Mouse (Mus musculus) gastrocnemius, postnatal 10 days (tissue): Measurements from ENCODE around the gene Hsp90aa1. TPM values are rescaled to one million over a fixed set of nuclear protein-coding genes. Genes with fewer than 3 reads are reported as not detected.
"Not testable (repeated sequence)": the region's sequence is repeated elsewhere in the genome, so short reads cannot be mapped to it uniquely, and the experiment has no call there.

Experiments used
- DNase-seq: peaks from one replicate; pipeline ENCODE4 v3.0.0; 2021; ENCODE audit warnings: mixed read lengths
- total RNA-seq, 2 experiments: library from RNA; stranded (reverse); gene quantifications; 2 replicates each; pipeline ENCODE4 v1.2.3; 2021

Gene Hsp90aa1
- total RNA-seq, 2 experiments from 2014 or later: 63.8 to 80.1 TPM

DNA sequence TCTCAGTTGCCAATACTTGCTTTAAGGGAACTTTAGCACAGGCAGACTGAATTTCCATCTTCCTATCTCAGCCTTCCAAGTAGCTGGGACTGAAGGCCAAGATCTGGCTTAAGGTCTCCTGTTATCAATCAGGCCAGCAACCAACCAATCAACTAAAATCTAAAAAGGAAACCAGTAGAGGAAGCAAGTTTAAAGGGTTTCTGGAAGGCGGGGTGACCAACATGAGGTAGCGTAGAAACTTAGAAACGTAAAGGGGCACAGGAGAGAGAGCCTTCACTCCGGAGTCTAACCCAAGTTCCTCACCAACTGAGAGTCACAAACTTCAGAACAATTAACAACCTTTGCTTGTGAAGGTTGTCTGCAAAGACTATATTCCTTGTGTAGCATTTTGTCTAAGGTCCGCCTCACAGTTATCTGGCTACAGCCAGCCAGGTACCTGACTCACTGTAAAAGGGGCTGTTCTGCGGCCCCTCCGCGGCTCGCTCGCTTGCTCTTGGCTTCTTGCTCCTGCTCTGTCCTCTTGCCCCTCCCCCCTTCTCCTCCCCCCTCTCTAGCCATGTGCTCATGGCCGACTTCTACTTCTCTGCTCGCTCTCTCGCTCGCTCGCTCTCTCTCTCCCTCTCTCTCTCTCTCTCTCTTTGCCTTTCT is 3.9 kb downstream of the Hsp90aa1 start:
- DNase-seq: no peak

DNA sequence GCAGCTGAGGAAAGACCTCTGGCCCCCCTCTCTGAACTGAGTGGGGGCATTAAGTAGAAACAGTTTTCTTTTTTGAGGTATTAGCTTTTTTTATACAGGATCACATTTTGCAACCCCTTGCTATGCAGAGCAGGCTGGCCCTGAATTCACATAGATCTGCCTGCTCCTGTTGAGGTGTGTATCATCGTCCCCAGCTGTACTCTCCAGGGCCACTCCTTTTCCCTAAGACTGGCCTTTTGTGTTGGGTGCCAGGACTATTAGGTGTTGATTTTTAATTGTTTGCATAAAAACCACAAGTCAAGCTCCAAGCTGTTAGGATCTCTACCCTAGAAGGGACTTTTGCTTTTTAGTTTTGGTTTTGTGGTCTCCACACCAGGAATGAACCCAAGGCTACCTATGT is 4.4 kb downstream of the Hsp90aa1 start:
- DNase-seq: no peak

DNA sequence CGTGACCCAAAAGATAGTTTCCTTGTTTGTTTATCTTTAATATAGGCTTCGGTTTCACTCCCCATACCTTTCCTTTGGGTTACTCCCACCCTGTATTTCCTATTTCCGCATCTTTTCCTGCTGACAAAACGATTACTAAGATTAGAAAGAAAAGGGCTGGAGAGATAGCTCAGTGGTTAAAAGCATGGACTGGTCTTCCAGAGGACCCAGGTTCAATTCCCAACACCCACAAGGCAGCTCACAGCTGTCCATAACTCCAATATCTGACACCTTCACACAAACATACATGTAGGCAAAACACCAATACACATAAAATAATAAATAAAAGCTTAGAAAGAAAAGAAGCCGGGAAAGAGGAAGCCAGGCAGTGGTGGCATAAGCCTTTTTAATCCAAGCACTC is 5.1 kb downstream of the Hsp90aa1 start:
- DNase-seq: no peak

DNA sequence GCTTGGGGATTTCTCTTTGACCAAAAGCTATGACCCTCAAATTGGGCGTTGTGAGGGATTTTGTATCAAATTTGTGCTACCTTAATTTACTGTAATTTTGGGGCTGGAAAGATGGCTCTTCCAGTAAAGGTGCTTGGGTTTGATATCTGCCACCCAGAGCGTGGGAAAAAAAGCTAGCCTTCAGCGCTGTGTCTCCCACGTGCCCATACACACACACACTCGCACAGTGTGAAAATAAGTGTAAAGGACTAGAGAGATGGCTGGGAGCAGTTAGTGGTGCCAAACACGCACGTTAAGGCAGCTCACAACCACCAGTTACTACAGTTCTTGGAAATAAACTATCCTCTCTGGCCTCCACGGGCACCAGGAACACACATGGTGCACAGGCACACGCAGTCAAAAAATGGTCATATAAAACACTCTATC is 5.5 kb downstream of the Hsp90aa1 start:
- DNase-seq: no peak

DNA sequence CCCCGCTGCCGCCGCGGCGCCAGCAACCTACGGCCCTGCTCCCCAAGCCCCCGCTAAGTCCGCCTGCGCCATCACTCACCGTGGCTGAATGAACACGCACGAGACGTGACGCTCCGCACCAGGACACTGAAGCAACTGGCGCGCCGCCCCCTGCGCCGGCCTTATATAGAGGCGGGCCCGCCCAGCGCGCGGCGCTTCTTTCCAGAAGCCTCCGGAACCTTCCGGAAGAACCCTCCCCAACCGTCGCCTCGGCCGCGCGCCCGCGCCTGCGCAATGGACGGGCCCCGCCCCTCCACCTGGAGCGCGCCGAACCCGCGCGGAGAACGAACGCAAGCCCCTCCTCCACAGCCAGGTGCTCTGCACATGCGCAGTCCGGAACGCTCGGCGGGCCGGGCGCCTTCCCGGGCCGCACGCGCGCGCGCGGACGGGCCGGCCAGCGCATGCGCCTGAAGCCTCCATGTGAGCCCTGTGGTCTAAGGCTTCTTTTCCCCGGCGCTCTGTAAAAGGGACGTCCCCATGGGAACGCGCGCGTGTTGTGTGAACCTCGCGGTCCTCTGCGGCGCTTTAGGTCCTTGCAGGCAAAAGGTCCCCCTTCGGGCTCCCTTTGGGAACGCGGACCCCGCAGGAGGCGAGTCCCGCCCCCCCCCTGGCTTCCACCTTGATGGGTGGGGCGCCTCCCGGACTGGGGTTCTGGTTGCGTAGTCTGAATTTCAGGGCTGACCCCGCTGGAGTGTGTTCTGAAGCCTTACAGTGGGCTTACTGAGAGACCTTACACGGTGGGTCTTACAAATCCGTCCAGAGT is 6.2 kb downstream of the Hsp90aa1 start:
- DNase-seq: peak; percentile 99

DNA sequence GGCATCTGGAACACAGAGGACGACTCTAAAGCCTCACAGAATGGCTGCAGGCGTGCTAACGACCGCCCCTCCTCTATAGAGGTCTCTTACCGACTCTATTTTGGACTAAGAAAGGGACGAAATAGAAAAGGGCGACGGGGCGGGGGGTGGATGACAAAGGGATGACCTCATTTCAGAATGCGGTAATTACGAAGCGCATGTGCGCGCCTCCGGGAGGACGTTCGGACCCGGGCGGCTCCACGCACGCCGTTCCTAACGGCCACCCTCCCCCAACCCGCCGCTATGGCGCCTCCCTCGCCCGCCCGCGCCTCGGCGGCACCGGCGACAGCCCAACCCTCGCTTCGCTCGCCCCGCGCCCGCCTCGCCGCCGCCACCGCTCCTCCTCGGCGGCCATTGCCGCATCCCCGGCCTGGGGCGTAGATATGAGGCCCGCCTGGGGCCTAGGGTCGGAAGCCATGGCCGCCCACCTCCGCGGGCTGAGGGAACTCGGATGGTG is 6.8 kb downstream of the Hsp90aa1 start:
- peak; percentile 50 for DNase-seq

DNA sequence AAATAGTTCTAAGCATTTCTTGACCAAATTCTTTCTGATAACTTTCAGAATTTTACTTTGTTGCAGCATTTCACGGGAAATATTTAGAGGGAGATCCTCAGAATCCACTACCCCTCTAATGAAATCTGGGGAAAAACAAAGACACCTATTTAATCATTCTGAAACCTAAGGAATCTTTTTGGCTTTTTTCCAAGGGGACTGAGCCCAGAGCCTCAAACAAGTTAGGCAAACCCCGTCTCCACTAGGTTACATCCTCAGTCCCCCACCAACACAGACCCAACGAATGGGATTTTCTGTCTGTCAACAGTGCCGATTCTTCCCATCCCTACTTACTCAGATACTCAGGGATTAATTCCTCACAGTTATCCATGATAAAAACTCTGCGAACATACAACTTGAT is 9.2 kb downstream of the Hsp90aa1 start:
- not testable (repeated sequence) for DNase-seq

DNA sequence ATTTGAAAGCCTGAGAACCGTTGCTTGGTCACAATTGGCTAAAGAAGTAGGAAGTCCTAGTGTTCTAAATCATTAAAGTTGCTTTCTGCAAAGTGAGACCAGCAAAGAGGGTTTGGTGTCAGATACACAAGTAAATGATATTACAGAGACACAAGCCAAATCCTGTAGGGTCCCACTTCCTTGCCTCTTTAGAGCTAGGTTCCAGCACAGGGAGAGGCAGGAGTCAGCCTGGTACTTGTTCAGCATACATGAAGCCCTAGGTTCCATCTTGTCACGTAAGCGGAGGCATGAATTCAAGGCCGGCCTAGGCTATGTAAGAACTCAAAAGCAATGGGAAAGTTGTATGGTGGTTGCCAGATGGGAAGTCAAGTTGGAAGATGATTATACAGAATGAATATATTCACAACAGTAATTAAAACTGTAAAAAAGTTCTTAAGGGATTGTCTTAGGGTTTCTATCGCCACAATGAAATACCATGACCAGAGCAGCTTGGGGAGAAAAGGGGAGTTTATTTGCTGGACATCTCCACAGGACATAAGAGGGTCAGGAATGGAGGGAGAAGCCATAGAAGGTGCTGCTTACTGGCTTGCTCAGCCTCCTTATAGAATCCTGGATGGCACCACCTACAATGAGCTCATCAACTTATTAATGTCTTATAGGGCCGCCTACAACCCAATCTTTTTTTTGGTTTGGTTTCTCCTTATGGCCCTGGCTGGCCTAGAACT is 12.4 kb downstream of the Hsp90aa1 start:
- DNase-seq: no peak

DNA sequence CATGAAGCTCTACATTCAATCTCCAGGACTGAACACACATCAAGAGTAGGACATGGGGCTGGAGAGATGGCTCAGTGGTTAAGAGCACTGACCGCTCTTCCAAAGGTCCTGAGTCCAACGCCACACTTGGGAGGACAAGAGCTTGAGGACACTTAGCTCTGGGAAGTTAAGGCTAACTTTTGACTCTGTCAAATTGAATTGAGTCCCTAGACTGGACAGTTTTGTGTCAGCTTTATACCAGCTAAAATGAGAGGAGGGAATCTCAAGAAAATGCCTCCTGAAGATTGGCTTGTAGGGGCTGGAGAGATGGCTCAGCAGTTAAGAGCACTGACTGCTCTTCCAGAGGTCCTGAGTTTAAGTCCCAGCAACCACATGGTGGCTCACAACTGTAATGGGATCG is 13.6 kb downstream of the Hsp90aa1 start:
- not testable (repeated sequence) for DNase-seq

DNA sequence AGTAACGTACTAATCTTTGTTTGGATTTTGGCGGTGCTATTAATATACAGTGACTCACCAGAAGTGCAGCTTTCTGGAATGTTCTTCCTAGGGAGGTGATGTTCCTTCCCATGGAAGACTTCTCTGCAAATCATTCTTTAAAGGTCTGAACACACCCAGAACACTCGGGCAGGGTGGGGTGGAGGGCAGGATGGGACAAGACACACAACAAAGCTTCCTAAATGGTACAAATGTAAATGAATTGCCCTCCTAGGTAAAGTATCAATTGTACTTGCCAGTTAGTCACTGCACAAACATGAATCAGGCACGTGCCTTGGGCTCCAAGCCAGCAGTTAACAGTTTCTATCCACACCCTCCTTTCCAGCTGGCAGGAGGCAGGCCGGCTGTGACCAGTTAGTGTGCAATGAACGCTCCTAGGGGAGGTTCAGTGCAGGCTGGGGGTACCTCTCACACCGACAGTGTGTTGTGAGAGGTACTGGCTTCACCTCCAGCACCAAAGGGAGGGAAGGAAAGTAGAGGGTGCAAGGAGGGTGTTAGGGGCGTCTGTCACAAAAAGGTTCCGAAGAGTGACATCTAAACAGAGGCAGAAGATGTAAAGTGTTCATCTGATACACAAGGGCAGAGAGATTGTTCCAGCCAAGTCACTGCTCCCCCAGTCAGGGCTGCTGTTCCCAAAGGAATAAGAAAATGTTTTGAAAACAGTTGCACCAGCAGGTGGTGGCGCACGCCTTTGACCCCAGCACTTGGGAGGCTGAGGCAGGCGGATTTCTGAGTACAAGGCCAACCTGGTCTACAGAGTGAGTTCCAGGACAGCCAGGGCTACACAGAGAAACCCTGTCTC is 14.4 kb downstream of the Hsp90aa1 start:
- DNase-seq: peak; percentile 27

DNA sequence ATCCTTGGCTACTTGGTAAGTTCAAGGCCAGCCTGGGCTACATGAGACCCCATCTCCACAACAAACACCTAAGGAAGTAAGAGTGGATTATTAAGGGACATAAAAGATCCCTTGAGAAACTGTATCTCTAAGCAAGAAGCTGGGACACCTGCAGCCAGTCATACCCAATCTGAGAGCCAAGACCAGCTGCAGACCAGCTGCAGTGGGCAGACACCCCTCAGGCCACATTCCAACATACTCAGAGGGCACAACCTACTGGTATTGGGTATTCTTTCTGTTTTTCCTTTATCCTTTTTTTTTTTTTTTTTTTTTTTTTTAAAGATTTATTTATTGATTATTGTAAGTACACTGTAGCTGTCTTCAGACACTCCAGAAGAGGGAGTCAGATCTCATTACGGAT is 18.9 kb downstream of the Hsp90aa1 start:
- no peak for DNase-seq

DNA sequence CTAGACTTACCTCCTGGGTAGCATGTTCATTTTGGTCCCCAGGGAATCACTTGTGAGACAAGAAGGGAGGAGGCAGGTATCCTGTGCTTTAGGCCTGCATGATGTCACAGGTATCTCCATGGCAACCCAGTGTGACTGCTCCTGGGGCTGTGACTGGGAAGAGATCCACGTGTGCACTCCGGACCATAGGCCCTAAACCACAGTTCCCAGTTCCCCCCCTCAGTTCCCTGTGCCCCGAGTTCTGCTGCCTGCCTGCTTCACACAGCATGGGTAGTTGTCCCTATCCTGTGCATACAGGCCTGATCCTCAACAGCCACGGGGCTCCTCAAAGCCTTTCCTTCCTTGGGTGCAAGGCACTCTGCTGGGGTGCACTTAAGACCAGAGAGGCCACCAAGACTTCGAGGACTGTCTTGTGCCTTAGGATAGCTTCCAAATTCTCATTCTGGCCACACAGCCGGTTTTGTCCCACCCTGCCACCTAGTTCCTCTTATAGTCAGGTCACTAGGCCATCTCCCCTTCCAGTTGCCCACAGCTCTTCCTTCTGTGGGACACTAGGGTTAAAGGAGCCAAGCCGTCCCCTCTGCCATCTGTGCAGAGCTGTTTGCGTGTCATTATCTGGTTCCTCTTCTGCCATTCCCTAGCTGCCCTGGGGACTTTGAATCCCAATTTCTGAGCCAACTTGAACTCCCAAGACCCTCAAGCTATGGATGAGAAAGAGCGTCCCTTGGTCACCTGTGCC is 19.8 kb downstream of the Hsp90aa1 start, which contains the start of gene 1700001K19Rik:
TSS of gene 1700001K19Rik (minus strand) at position 59 of the 739 bp plus-strand sequence.
- no peak for DNase-seq

DNA sequence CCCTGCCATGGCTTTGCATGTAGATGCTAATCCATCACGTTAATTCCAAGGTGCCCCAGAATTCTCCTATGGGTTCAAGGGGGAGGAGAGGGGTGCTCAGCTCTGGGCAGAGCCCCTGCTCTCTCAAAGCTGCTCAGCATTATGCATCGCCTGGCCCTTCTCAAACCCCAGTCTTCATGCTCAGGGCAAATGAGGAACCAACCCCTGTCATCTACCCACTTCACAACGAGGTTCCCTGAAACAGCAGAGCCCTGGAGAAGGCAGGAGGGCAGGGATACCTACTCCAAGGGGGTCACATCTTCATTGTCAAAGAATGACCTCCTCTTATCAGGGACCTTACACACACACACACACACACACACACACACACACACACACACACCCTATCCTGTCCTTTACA is 20.6 kb downstream of the Hsp90aa1 start:
- DNase-seq: no peak

DNA sequence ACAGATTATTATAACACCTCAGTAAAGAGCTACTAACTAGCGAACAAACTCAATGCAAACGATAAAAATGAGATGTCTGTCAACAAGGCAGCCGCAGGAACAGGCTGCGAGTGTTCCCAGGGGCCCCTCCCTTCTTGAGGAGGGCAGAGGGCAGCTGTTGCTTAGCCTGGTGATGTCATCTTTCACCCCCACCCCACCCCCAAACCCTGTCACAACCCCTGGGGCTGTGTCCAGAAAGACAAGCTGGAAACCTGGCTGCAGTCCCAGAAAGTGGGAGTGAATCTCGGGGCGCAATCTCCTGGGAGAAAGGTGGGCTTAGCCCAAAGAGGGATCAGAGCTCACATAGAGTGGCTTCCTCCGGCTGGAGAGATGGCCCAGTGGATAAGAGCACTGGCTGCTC is 21.3 kb downstream of the Hsp90aa1 start:
- no peak for DNase-seq

DNA sequence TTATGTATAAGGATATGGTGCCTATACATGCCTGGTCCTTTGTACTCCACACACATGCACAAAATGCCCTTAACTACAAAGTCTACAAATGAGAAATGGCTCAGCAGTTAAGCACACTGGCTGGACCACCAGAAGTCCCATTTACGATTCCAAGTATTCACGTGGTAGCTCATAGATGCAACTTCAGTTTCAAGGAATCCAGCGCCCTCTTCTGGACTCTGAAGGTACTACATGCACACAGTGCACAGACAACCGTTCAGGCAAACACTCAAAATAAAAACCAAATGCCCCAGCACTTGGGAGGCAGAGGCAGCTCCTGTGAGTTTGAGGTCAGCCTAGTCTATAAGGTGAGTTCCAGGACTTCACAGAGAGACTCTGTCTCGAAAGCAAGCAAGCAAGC is 28.3 kb downstream of the Hsp90aa1 start:
- DNase-seq: no peak

DNA sequence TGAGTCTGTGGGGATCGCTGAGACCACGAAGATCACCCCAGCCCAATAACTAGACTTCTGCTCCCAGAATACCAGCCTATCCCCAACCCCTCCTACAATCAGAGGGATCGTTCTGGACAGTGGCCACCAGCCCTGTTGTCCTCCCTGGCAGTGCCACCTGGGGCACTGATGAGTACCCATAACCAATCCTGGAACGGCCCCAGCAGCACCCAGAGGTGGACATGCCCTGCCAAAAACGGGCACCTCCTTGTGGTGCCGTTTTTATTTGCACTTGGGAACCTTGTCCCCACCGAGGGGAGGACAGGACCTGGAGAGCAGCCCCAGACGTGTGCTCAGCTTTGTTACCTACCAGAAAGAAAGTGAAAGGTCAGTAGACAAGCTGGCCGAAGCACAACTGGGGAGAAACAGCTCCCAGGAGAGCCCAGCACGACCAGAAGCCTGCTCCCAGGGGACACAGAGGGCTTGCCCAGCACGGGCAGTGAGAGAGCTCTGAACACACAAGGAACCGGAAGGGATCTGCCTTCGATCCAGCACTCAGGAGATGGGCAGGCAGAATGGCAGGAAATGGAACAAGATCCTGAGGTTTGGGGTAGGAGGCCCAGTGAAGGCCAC is 35.0 kb downstream of the Hsp90aa1 start:
- DNase-seq: peak; percentile 34

DNA sequence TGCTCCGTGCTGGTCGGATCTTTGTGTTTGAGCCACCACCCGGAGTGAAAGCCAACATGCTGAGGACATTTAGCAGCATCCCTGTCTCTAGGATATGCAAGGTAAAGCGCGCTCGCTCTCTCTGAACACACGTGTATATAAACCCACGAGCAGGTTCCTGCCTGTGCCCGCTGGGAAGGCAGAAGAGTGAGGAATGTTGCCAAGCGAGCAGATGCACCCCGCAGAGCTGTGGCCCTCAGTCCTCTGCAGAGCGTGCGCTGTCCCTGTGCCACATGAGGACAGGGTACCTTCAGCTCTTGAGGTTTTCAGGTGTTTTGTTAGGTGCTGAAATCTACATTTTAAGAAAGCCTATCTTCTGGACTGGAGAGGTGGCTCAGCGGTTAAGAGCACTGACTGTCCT is 40.8 kb downstream of the Hsp90aa1 start:
- DNase-seq: no peak

DNA sequence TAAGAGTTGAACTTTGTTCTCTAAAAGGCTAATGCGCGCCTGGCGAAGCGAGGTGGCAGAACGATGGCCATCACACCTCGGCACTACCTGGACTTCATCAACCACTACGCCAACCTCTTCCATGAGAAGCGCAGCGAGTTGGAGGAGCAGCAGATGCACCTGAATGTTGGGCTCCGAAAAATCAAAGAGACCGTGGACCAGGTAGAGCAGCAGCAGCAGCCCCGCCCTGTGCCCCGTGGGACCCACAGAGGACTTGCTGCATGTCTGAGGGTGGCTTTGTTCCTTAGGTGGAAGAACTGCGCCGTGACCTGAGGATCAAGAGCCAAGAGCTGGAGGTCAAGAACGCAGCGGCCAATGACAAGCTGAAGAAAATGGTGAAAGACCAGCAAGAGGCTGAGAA is 51.1 kb downstream of the Hsp90aa1 start:
- no peak for DNase-seq

DNA sequence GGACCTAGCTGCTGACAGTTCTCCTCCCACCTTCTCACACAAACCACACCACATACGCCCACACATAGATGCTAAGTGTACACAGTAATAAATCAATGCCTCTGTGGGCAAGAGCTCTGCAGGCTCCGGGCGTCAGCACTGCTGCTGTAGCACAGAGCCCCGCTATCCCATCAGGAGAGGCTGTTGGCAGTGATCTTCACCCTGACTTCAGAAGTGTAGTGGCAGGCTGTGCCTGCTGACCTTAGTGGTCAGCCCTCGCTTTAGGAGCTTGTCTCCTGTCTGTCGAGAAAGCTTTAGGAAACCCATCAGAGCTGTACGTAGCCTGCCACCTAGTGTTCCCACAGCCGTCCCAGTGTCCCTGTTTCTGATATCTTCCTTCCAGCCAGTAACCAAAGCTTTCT is 52.3 kb downstream of the Hsp90aa1 start:
- no peak for DNase-seq
